Mouse (Mus musculus): ENCODE results near the gene Slc25a13. TPM values are rescaled to one million over a fixed set of nuclear protein-coding genes. Genes with fewer than 3 reads are reported as not detected.

Slc25a13 gene
- total and polyA plus RNA-seq, 3 experiments, result not detected

DNA sequence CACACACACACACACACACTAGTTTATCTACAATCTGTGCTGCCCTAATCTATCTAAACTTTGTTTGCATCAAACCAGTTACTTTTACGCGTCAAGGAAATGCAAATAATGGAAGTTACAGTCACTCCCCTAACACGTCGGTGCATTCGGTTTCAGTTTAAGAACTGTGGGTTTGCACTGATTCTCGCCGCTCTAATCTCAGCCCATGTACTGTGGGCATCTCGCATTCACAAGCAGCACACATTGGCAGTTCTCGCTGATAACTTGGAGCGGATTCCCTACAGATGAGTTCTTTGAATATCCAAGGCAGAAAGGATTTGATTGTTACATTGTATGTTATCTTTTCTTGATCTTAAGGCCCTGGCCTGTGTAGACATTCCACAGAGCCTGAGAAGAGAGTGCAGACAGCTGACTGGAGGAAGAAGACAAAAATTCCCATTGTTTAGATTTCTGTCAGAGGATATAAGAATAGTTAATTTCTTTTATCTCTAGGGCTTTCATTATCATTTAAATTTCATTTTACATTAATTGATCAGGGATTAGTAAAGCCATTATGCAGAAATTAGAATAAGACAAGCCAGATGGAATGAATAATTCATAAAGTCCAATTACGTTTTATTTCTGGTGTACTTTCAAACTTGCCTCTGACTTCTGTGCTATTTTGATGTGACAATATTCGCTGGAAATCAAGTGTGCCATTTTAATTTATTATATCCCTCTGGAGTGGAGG, 212.1 kb downstream of the Slc25a13 start:
- Histone ChIP-seq H3K36me3 (replicated peaks in 1 of 2; ENCODE audit: control insufficient read depth in 1 of 2, insufficient read depth in 1 of 2, low read length in 1 of 2) (no peaks in the 10 kb centered on the region), H3K4me1 (ENCODE audit: control insufficient read depth in 1 of 2, insufficient read depth in 2 of 2) (peaks cover 0 to 6% of the 10 kb centered on the region in 2 experiments; a peak in 2 of 4 replicates), H3K9ac (ENCODE audit: insufficient read depth, low read depth) (0 out of 2 replicates have a peak overlapping the region, but pooled peaks have one; percentile 48), H3K27ac (ENCODE audit: insufficient read depth, low read depth) (no peak overlapping the region), H3K4me3 (replicated peaks in 1 of 3; ENCODE audit: low read depth in 2 of 3, low read length in 2 of 3, poor library complexity in 1 of 3) (peak overlapping the region; percentile 26 to 44 (median 42)), H3K9me3 (replicated peaks; ENCODE audit: low read length) (no peaks in the 10 kb centered on the region), H3K79me2 (replicated peaks; ENCODE audit: control insufficient read depth, extremely low read depth, insufficient read depth, poor library complexity, severe bottlenecking) (no peaks in the 10 kb centered on the region), H3K4me2 (ENCODE audit: insufficient read depth, low read depth, poor library complexity, severe bottlenecking) (peak overlapping the region; percentile 71; the same call in 1 of the 2 replicates), H3K27me3 (replicated peaks) (no peaks in the 10 kb centered on the region)
- TF ChIP-seq RCOR1 (conservative IDR thresholded peaks at IDR 0.05; ENCODE audit: low read depth, low read length) (no peak), KAT2A (IDR thresholded peaks at IDR 0.05; ENCODE audit: insufficient replicate concordance, low read length) (no peak), JUND (conservative IDR thresholded peaks at IDR 0.05; ENCODE audit: low read depth, low read length) (no peak), NELFE (IDR thresholded peaks at IDR 0.05; ENCODE audit: low read depth, low read length) (no peak), USF2 (conservative IDR thresholded peaks at IDR 0.05; ENCODE audit: low read depth, low read length) (no peak), ZKSCAN1 (IDR thresholded peaks at IDR 0.05; ENCODE audit: borderline replicate concordance, low read depth, low read length) (no peak), POLR2AphosphoS2 (IDR thresholded peaks at IDR 0.05; ENCODE audit: low read depth, low read length) (no peak), ETS1 (conservative IDR thresholded peaks at IDR 0.05; ENCODE audit: low read depth, low read length) (no peak), MAFK (IDR thresholded peaks at IDR 0.05; ENCODE audit: insufficient replicate concordance, low read length) (no peak), E2F4 (IDR thresholded peaks at IDR 0.05; ENCODE audit: insufficient replicate concordance, low read depth, low read length) (no peak), TBP (conservative IDR thresholded peaks at IDR 0.05; ENCODE audit: low read depth, low read length) (no peak), HCFC1 (IDR thresholded peaks at IDR 0.05; ENCODE audit: low read depth, low read length) (no peak), ZMIZ1 (IDR thresholded peaks at IDR 0.05; ENCODE audit: low read depth, low read length) (no peak), POLR2A (IDR thresholded peaks at IDR 0.05; ENCODE audit: low read depth, low read length) (no peak), MAZ (IDR thresholded peaks at IDR 0.05; ENCODE audit: low read depth, low read length) (no peak), SMC3 (IDR thresholded peaks at IDR 0.05; ENCODE audit: low read depth, low read length) (no peak), UBTF (IDR thresholded peaks at IDR 0.05; ENCODE audit: low read depth, low read length) (no peak), NRF1 (IDR thresholded peaks at IDR 0.05; ENCODE audit: low read depth, low read length) (no peak)
- in situ Hi-C loops (cut with MboI; ENCODE audit: low pct_ligation_motif_present, low pct_unique_long_range_greater_than_20kb, low sequenced_read_pairs), result no loop called here
- dilution Hi-C loops (cut with MboI; ENCODE audit: extremely low pct_ligation_motif_present, extremely low pct_unique_long_range_greater_than_20kb, low sequenced_read_pairs), result no loop called here
- DNase-seq (ENCODE audit: extremely low read depth), result peak; percentile 74

GRCm38 (mm10) chr6:6002061-6002460, 214.9 kb downstream of the Slc25a13 start:
- no peak for TF ChIP-seq USF1 (IDR thresholded peaks at IDR 0.05; ENCODE audit: low read depth, low read length)
- TF ChIP-seq PAX5 (IDR thresholded peaks at IDR 0.05; ENCODE audit: low read length), result no peak
- no peak for TF ChIP-seq POLR2AphosphoS2 (IDR thresholded peaks at IDR 0.05; ENCODE audit: low read depth, low read length)
- TF ChIP-seq BHLHE40 (IDR thresholded peaks at IDR 0.05; ENCODE audit: low read depth, low read length), result no peak
- TF ChIP-seq MAFK (IDR thresholded peaks at IDR 0.05; ENCODE audit: insufficient replicate concordance, low read length), result no peak
- TF ChIP-seq KAT2A (IDR thresholded peaks at IDR 0.05; ENCODE audit: insufficient replicate concordance, low read length), result no peak
- no peak for TF ChIP-seq ZMIZ1 (IDR thresholded peaks at IDR 0.05; ENCODE audit: low read depth, low read length)
- TF ChIP-seq ZC3H11A (IDR thresholded peaks at IDR 0.05; ENCODE audit: low read depth, low read length), result no peak
- no peak for TF ChIP-seq MAZ (IDR thresholded peaks at IDR 0.05; ENCODE audit: low read depth, low read length)
- TF ChIP-seq NRF1 (IDR thresholded peaks at IDR 0.05; ENCODE audit: low read depth, low read length), result no peak
- no peak for TF ChIP-seq E2F4 (IDR thresholded peaks at IDR 0.05; ENCODE audit: insufficient replicate concordance, low read depth, low read length)
- no peak for TF ChIP-seq MYC (IDR thresholded peaks at IDR 0.05; ENCODE audit: low read depth, low read length)
- no peak for TF ChIP-seq EP300 (IDR thresholded peaks at IDR 0.05; ENCODE audit: low read length)
- no peak for TF ChIP-seq IRF4 (IDR thresholded peaks at IDR 0.05; ENCODE audit: low read depth, low read length)
- no peak for TF ChIP-seq ZNF384 (IDR thresholded peaks at IDR 0.05; ENCODE audit: low read depth, low read length)
- TF ChIP-seq POLR2A (IDR thresholded peaks at IDR 0.05; ENCODE audit: low read depth, low read length), result no peak
- no peak for TF ChIP-seq CHD1 (IDR thresholded peaks at IDR 0.05; ENCODE audit: low read depth, low read length)
- Histone ChIP-seq H3K9me3 (replicated peaks; ENCODE audit: low read length) (no peaks in the 10 kb centered on the region), H3K27me3 (replicated peaks) (no peaks in the 10 kb centered on the region), H3K36me3 (replicated peaks in 1 of 2; ENCODE audit: control insufficient read depth in 1 of 2, insufficient read depth in 1 of 2, low read length in 1 of 2) (no peaks in the 10 kb centered on the region), H3K27ac (ENCODE audit: insufficient read depth, low read depth) (no peak overlapping the region), H3K9ac (ENCODE audit: insufficient read depth, low read depth) (no peak overlapping the region), H3K79me2 (replicated peaks; ENCODE audit: control insufficient read depth, extremely low read depth, insufficient read depth, poor library complexity, severe bottlenecking) (no peaks in the 10 kb centered on the region), H3K4me2 (ENCODE audit: insufficient read depth, low read depth, poor library complexity, severe bottlenecking) (no peak overlapping the region), H3K4me3 (replicated peaks in 1 of 3; ENCODE audit: low read depth in 2 of 3, low read length in 2 of 3, poor library complexity in 1 of 3) (no peak overlapping the region), H3K4me1 (ENCODE audit: control insufficient read depth in 1 of 2, insufficient read depth in 2 of 2) (peaks cover 0 to 6% of the 10 kb centered on the region in 2 experiments; a peak in 2 of 4 replicates)
- in situ Hi-C loops (cut with MboI; ENCODE audit: low pct_ligation_motif_present, low pct_unique_long_range_greater_than_20kb, low sequenced_read_pairs), result no loop called here
- dilution Hi-C loops (cut with MboI; ENCODE audit: extremely low pct_ligation_motif_present, extremely low pct_unique_long_range_greater_than_20kb, low sequenced_read_pairs), result no loop called here
- DNase-seq (ENCODE audit: extremely low read depth), result no peak
